Mouse (Mus musculus): Measurements from ENCODE around the gene Tap2. TPM values are rescaled to one million over a fixed set of nuclear protein-coding genes. Genes with fewer than 3 reads are reported as not detected.

The Tap2 gene
- total RNA-seq, 2 experiments from 2014 or later: 25.8 to 50.5 TPM

GRCm38 (mm10) chr17:34193468-34193867 is 9.9 kb upstream of the Tap2 start:
- ATAC-seq (replicated peaks; ENCODE audit: low FRiP score, low TSS enrichment, poor library complexity, severe bottlenecking): no peak

GRCm38 (mm10) chr17:34194723-34195122 is 8.6 kb upstream of the Tap2 start:
- no peak for ATAC-seq (replicated peaks; ENCODE audit: low FRiP score, low TSS enrichment, poor library complexity, severe bottlenecking)

GRCm38 (mm10) chr17:34196491-34196890 is 6.8 kb upstream of the Tap2 start:
- ATAC-seq (replicated peaks; ENCODE audit: low FRiP score, low TSS enrichment, poor library complexity, severe bottlenecking): peak; percentile 62

GRCm38 (mm10) chr17:34196941-34197894 is 6.1 kb upstream of the Tap2 start, which contains the start of gene Psmb8:
TSS of gene Psmb8 (plus strand) at chr17:34197721.
- peak; percentile 56 for ATAC-seq (replicated peaks; ENCODE audit: low FRiP score, low TSS enrichment, poor library complexity, severe bottlenecking)

- ATAC-seq (replicated peaks; ENCODE audit: low FRiP score, low TSS enrichment, poor library complexity, severe bottlenecking): peak; percentile 41; the same call in 1 of the 2 replicates
Measured at GRCm38 (mm10) chr17:34197904-34198520, 5.3 kb upstream of the Tap2 start.

- peak; percentile 7; the same call in 1 of the 2 replicates for ATAC-seq (replicated peaks; ENCODE audit: low FRiP score, low TSS enrichment, poor library complexity, severe bottlenecking)
Measured at GRCm38 (mm10) chr17:34198521-34198912, 4.8 kb upstream of the Tap2 start.

GRCm38 (mm10) chr17:34199050-34199619 is 4.2 kb upstream of the Tap2 start:
- ATAC-seq (replicated peaks; ENCODE audit: low FRiP score, low TSS enrichment, poor library complexity, severe bottlenecking): no peak

GRCm38 (mm10) chr17:34200047-34200446 is 3.3 kb upstream of the Tap2 start:
- ATAC-seq (replicated peaks; ENCODE audit: low FRiP score, low TSS enrichment, poor library complexity, severe bottlenecking): no peak

GRCm38 (mm10) chr17:34200772-34201505 is 2.4 kb upstream of the Tap2 start:
- ATAC-seq (replicated peaks; ENCODE audit: low FRiP score, low TSS enrichment, poor library complexity, severe bottlenecking): no peak

- no peak for ATAC-seq (replicated peaks; ENCODE audit: low FRiP score, low TSS enrichment, poor library complexity, severe bottlenecking)
Measured at GRCm38 (mm10) chr17:34201506-34202055, 1.7 kb upstream of the Tap2 start.

GRCm38 (mm10) chr17:34202760-34203442 is 426 bp upstream of the Tap2 start:
- ATAC-seq (replicated peaks; ENCODE audit: low FRiP score, low TSS enrichment, poor library complexity, severe bottlenecking): no peak

GRCm38 (mm10) chr17:34204303-34205010 is 1.1 kb downstream of the Tap2 start:
- ATAC-seq (replicated peaks; ENCODE audit: low FRiP score, low TSS enrichment, poor library complexity, severe bottlenecking): peak; percentile 42; the same call in 1 of the 2 replicates

- ATAC-seq (replicated peaks; ENCODE audit: low FRiP score, low TSS enrichment, poor library complexity, severe bottlenecking): peak; percentile 11; the same call in 1 of the 2 replicates
Measured at GRCm38 (mm10) chr17:34205021-34205745, 1.9 kb downstream of the Tap2 start.

- ATAC-seq (replicated peaks; ENCODE audit: low FRiP score, low TSS enrichment, poor library complexity, severe bottlenecking): peak; percentile 63
Measured at GRCm38 (mm10) chr17:34205746-34206176, 2.4 kb downstream of the Tap2 start.

GRCm38 (mm10) chr17:34206731-34207130 is 3.4 kb downstream of the Tap2 start:
- ATAC-seq (replicated peaks; ENCODE audit: low FRiP score, low TSS enrichment, poor library complexity, severe bottlenecking): no peak

- no peak for ATAC-seq (replicated peaks; ENCODE audit: low FRiP score, low TSS enrichment, poor library complexity, severe bottlenecking)
Measured at GRCm38 (mm10) chr17:34207456-34207855, 4.1 kb downstream of the Tap2 start.

- no peak for ATAC-seq (replicated peaks; ENCODE audit: low FRiP score, low TSS enrichment, poor library complexity, severe bottlenecking)
Measured at GRCm38 (mm10) chr17:34207866-34208265, 4.5 kb downstream of the Tap2 start.

Measured in megakaryocyte-erythroid progenitor cell, adult 5-6 weeks (primary cell).